Mouse (Mus musculus): ENCODE results near the gene Pcnp.

DNA sequence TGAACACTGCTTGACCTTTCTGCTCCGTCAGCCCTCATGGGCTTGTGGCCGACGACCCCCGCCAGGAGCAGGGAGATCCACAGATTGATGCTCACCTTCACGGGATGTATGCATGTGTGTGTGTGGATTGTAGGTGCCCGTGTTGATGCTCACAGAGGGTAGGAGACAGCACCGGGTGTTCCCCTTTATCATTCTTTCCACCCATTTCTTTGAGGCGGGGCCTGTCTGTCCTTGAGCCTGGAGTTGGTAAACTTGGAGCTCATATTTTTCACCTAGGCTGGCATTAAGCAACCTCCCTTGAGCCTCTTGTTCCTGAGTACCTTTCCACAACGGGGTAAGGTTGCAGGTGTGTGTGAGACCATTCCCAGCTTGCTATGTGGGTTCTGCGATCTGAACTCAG, 28.6 kb upstream of the Pcnp start:
- TF ChIP-seq CTCF (IDR thresholded peaks at IDR 0.05; ENCODE audit: extremely low read depth, insufficient read depth, insufficient read length, insufficient replicate concordance), result no peak
- no peak for TF ChIP-seq POLR2A (IDR thresholded peaks at IDR 0.05; ENCODE audit: low read depth, low read length)
